Mouse (Mus musculus): ENCODE measurements at regions not wholly inside any gene's neighbourhood (a gene's known extent, or its start where the extent isn't known, plus 50 kb on each side); places are given as distances from the start of the nearest gene placed in this dataset.

DNA sequence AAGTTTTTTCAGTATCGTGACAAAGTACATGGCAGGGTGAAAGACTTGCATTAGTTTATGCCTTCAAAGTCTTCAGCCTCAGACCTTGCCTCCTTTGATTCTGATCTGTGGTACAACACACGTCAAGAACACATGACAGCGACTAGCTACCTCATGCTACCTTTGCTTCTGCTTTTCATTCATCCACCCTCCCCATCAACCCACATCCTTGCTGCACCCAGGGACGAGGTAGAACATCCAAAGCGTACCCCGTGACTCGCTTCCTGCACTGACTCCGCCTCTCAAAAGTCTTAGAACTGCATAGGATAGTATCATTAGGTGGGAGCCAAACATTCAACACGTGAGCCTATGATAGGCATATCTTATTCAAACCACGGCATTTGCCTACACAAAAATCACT lies 97.5 kb upstream of the Tle4 start:
- Histone ChIP-seq H3K27me3 (ENCODE audit: control insufficient read depth, insufficient read depth, low read length) (no peaks in the 10 kb centered on the region), H3K4me1 (ENCODE audit: control insufficient read depth, insufficient read depth, insufficient read length, low read length) (no peaks in the 10 kb centered on the region), H3K36me3 (ENCODE audit: control insufficient read depth, insufficient read depth, low read length) (no peaks in the 10 kb centered on the region), H3K4me3 (ENCODE audit: low read depth, low read length) (no peak overlapping the region), H3K27ac (ENCODE audit: insufficient read depth, low read depth, low read length) (no peak overlapping the region)
- WGBS = 82% methylated on average over 10 of the region's 10 CpGs
- TF ChIP-seq CTCF (IDR thresholded peaks at IDR 0.05; ENCODE audit: extremely low read depth, insufficient read length, insufficient replicate concordance, low read depth, low read length) (no peak), POLR2A (IDR thresholded peaks at IDR 0.05; ENCODE audit: low read depth, low read length) (no peak)

DNA sequence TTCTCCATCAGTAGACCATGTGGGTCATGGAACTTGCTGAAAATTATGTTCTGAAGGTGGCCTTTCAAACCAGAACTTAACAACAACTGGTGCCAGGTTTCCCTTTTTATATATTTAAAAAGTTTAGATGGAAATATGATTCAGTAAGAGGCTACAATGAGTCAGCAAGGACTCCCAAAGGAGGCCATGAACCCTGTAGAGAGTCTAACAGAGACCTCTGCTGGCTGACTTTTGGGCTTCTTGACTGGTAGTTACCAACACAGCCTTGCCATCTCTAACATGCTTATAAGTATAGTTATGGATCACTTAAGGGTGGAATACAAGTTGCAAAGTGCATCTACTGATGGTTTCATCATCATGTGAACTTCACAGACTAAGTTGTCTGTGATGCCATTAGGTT lies 94.3 kb upstream of the Tle4 start:
- no peaks in the 10 kb centered on the region for H3K4me1 ChIP-seq (ENCODE audit: control insufficient read depth, insufficient read depth, insufficient read length, low read length)
- H3K36me3 ChIP-seq (ENCODE audit: control insufficient read depth, insufficient read depth, low read length) = no peaks in the 10 kb centered on the region
- H3K27ac ChIP-seq (ENCODE audit: insufficient read depth, low read depth, low read length) = no peak overlapping the region
- no peak overlapping the region for H3K4me3 ChIP-seq (ENCODE audit: low read depth, low read length)
- no peaks in the 10 kb centered on the region for H3K27me3 ChIP-seq (ENCODE audit: control insufficient read depth, insufficient read depth, low read length)
- TF ChIP-seq POLR2A (IDR thresholded peaks at IDR 0.05; ENCODE audit: low read depth, low read length) (no peak), CTCF (IDR thresholded peaks at IDR 0.05; ENCODE audit: extremely low read depth, insufficient read length, insufficient replicate concordance, low read depth, low read length) (no peak)

DNA sequence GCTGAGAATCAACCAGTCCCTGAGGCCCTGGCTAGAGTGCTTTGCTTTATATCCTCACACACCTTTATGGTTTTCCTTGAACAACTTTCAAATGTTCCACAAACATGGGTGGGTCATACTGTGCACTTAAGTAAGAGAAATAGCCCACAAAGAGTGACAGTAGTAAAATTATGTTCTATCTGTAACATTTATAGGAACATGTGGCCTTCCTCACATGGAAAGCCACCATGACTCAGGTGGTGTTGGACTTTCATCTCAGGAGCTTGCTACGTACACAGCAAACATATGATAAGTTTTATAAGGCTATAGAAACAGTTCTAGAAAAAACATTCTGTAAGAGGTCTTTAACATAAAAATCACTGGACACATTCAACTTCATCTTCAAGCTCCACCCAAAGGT lies 87.8 kb upstream of the Tle4 start:
- Histone ChIP-seq H3K27me3 (ENCODE audit: control insufficient read depth, insufficient read depth, low read length) (no peaks in the 10 kb centered on the region), H3K27ac (ENCODE audit: insufficient read depth, low read depth, low read length) (no peak overlapping the region), H3K4me3 (ENCODE audit: low read depth, low read length) (no peak overlapping the region), H3K36me3 (ENCODE audit: control insufficient read depth, insufficient read depth, low read length) (no peaks in the 10 kb centered on the region), H3K4me1 (ENCODE audit: control insufficient read depth, insufficient read depth, insufficient read length, low read length) (no peaks in the 10 kb centered on the region)
- no peak for TF ChIP-seq POLR2A (IDR thresholded peaks at IDR 0.05; ENCODE audit: low read depth, low read length)
- no peak for TF ChIP-seq CTCF (IDR thresholded peaks at IDR 0.05; ENCODE audit: extremely low read depth, insufficient read length, insufficient replicate concordance, low read depth, low read length)
- 40% methylated on average over 1 of the region's 1 CpGs for WGBS

DNA sequence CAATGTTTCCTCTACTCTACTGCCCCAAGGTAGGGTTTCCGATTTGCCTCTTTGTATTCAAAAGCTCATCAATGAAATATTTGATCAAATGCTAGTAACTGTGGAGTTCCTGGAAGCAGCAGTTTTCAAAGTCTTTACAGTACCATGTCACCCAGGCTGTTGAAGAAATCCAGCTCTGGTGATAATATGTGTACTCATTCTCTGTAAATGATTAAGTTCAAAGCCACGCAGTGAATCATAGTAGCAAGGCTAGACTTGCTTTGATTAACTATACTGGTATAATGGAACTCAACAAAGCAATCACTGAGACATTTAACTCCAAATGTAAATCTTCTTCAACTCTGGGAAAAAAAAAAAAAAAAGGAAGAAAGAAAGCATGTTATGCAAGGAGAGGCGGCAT lies 86.8 kb upstream of the Tle4 start:
- H3K27ac ChIP-seq (ENCODE audit: insufficient read depth, low read depth, low read length) = no peak overlapping the region
- H3K36me3 ChIP-seq (ENCODE audit: control insufficient read depth, insufficient read depth, low read length) = no peaks in the 10 kb centered on the region
- no peak for TF ChIP-seq POLR2A (IDR thresholded peaks at IDR 0.05; ENCODE audit: low read depth, low read length)
- TF ChIP-seq CTCF (IDR thresholded peaks at IDR 0.05; ENCODE audit: extremely low read depth, insufficient read length, insufficient replicate concordance, low read depth, low read length) = no peak
- no peaks in the 10 kb centered on the region for H3K4me1 ChIP-seq (ENCODE audit: control insufficient read depth, insufficient read depth, insufficient read length, low read length)
- WGBS = 86% methylated on average over 3 of the region's 3 CpGs
- no peaks in the 10 kb centered on the region for H3K27me3 ChIP-seq (ENCODE audit: control insufficient read depth, insufficient read depth, low read length)
- H3K4me3 ChIP-seq (ENCODE audit: low read depth, low read length) = no peak overlapping the region

DNA sequence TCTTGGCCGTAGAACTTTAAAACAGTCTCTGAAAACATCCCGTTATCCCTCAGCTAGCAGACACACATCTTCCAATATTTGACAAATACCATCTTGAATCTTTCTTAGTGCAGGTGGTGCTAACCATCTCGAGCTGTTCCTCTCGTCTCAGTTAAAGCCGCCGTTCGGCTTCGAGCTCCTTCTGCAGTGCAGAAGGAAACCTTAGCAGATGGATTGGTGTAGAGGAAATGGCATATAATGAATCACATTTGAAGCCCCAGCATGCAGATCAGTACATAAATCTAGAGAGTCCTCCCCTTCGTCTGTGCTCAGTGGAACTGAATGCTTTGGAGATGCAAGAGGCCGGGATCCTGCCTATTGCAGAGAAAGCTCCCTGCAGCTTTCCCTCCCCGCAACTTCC lies 83.5 kb upstream of the Tle4 start:
- WGBS = 76% methylated on average over 11 of the region's 11 CpGs
- Histone ChIP-seq H3K36me3 (ENCODE audit: control insufficient read depth, insufficient read depth, low read length) (no peaks in the 10 kb centered on the region), H3K27me3 (ENCODE audit: control insufficient read depth, insufficient read depth, low read length) (no peaks in the 10 kb centered on the region), H3K4me3 (ENCODE audit: low read depth, low read length) (no peak overlapping the region), H3K4me1 (ENCODE audit: control insufficient read depth, insufficient read depth, insufficient read length, low read length) (no peaks in the 10 kb centered on the region), H3K27ac (ENCODE audit: insufficient read depth, low read depth, low read length) (no peak overlapping the region)
- TF ChIP-seq POLR2A (IDR thresholded peaks at IDR 0.05; ENCODE audit: low read depth, low read length) (no peak), CTCF (IDR thresholded peaks at IDR 0.05; ENCODE audit: extremely low read depth, insufficient read length, insufficient replicate concordance, low read depth, low read length) (no peak)

DNA sequence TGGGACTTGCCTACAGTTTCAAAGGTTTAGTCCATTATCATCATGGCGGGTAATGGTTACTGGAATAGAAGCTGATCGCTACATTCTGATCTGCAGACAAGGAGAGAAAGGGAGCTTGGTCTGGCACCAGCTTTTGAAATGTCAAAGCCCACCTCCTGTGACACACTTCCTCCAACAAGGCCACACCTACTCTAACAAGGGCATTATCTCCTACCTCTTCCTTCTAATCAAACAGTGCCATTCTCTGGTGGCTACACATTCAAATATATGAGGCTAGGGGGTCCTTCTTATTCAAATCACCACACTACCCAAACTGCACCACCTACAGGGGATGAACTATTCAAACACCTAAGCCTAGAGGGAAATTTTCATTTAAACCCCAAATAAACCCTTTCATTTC lies 81.9 kb upstream of the Tle4 start:
- Histone ChIP-seq H3K27ac (ENCODE audit: insufficient read depth, low read depth, low read length) (no peak overlapping the region), H3K27me3 (ENCODE audit: control insufficient read depth, insufficient read depth, low read length) (no peaks in the 10 kb centered on the region), H3K4me1 (ENCODE audit: control insufficient read depth, insufficient read depth, insufficient read length, low read length) (no peaks in the 10 kb centered on the region), H3K4me3 (ENCODE audit: low read depth, low read length) (no peak overlapping the region), H3K36me3 (ENCODE audit: control insufficient read depth, insufficient read depth, low read length) (no peaks in the 10 kb centered on the region)
- TF ChIP-seq CTCF (IDR thresholded peaks at IDR 0.05; ENCODE audit: extremely low read depth, insufficient read length, insufficient replicate concordance, low read depth, low read length) (no peak), POLR2A (IDR thresholded peaks at IDR 0.05; ENCODE audit: low read depth, low read length) (no peak)
- 90% methylated on average over 2 of the region's 2 CpGs for WGBS

DNA sequence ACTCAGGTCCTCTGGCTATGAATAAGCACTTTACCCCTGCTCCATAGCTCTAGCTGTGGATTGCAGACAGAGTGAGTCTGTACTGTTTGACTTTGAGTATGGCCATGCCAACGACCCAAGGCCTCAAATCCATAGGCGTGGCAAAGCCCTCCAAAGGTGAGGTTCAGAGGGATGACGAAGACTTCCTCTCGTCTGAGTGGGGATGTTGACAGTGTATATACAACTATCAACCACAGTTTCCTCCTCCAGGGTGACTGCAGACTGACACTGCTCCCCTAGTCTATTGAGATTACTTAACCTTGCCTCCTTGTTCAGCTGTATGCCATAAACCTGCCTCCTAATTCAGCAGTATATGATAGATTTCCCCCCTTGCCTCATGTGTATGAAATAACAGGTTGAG lies 80.7 kb upstream of the Tle4 start:
- Histone ChIP-seq H3K27me3 (ENCODE audit: control insufficient read depth, insufficient read depth, low read length) (no peaks in the 10 kb centered on the region), H3K27ac (ENCODE audit: insufficient read depth, low read depth, low read length) (no peak overlapping the region), H3K4me3 (ENCODE audit: low read depth, low read length) (no peak overlapping the region), H3K36me3 (ENCODE audit: control insufficient read depth, insufficient read depth, low read length) (no peaks in the 10 kb centered on the region), H3K4me1 (ENCODE audit: control insufficient read depth, insufficient read depth, insufficient read length, low read length) (no peaks in the 10 kb centered on the region)
- WGBS = 64% methylated on average over 4 of the region's 4 CpGs
- TF ChIP-seq CTCF (IDR thresholded peaks at IDR 0.05; ENCODE audit: extremely low read depth, insufficient read length, insufficient replicate concordance, low read depth, low read length) (no peak), POLR2A (IDR thresholded peaks at IDR 0.05; ENCODE audit: low read depth, low read length) (no peak)

DNA sequence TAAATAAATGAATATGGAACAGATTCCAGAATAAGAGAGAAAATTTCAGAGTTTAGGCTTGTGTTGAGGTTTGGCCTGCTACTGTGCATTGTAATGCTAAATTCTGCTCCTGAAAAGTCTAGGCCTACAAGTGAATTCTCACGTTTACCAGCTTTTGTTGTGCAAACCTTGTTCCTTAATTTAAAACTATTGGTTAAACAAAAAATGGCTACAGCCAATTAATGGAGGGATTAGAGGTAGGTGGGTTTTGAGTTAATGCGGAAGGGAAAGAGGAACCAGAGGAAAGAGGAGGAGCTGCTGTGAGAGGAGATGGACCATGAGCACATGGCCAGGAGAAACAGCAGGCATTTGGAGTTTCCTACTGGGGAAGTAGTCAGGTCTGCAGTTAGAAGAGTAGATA lies 79.1 kb upstream of the Tle4 start:
- Histone ChIP-seq H3K36me3 (ENCODE audit: control insufficient read depth, insufficient read depth, low read length) (no peaks in the 10 kb centered on the region), H3K4me3 (ENCODE audit: low read depth, low read length) (no peak overlapping the region), H3K4me1 (ENCODE audit: control insufficient read depth, insufficient read depth, insufficient read length, low read length) (no peaks in the 10 kb centered on the region), H3K27me3 (ENCODE audit: control insufficient read depth, insufficient read depth, low read length) (no peaks in the 10 kb centered on the region), H3K27ac (ENCODE audit: insufficient read depth, low read depth, low read length) (no peak overlapping the region)
- 80% methylated on average over 2 of the region's 2 CpGs for WGBS
- TF ChIP-seq CTCF (IDR thresholded peaks at IDR 0.05; ENCODE audit: extremely low read depth, insufficient read length, insufficient replicate concordance, low read depth, low read length) (no peak), POLR2A (IDR thresholded peaks at IDR 0.05; ENCODE audit: low read depth, low read length) (no peak)
